Mouse (Mus musculus): ENCODE measurements around the gene Sacm1l. TPM values are rescaled to one million over a fixed set of nuclear protein-coding genes. Genes with fewer than 3 reads are reported as not detected.

Gene Sacm1l
- polyA plus RNA-seq, 1 experiment from 2014 or later, result 54.3 TPM

- H3K4me1 ChIP-seq (replicated peaks), result no peaks in the 10 kb centered on the region
Measured at GRCm38 (mm10) chr9:123589240-123589910, 59.8 kb downstream of the Sacm1l start.

DNA sequence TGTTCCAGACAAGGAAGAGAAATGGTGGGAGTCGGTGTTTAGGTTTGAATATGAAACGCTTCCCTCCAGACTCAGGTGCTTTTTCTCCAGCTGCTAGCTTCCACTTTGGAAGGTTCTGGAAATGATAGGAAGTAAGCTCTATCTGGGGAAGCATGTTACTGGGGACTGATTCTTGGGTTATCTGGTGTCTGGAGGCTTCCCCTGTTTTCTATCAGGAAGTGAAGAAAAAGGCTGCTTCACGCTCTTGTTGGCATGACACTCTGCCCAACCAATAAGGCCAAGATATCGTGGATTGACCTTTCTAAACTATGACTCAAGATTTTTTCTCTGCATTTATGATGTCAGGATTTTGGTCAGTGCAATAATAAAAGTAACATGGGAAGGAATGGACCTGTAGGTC lies 65.6 kb downstream of the Sacm1l start:
- Histone ChIP-seq H3K9ac (no peak overlapping the region), H3K27me3 (replicated peaks) (no peaks in the 10 kb centered on the region), H3K4me3 (no peak overlapping the region), H3K4me2 (no peak overlapping the region), H3K4me1 (replicated peaks) (peaks cover 19% of the 10 kb centered on the region), H3K36me3 (peaks cover 22% of the 10 kb centered on the region), H3K27ac (ENCODE audit: poor library complexity, severe bottlenecking) (no peak overlapping the region), H3K9me3 (replicated peaks) (no peaks in the 10 kb centered on the region)
- 79% methylated on average over 4 of the region's 4 CpGs for WGBS
- no peak for ATAC-seq (ENCODE audit: insufficient number of reproducible peaks, low FRiP score)

More at GRCm38 (mm10) chr9:123589240-123589910, 59.8 kb downstream of the Sacm1l start:
- WGBS, result 54% methylated on average over 7 of the region's 7 CpGs
- peaks cover 41% of the 10 kb centered on the region for H3K36me3 ChIP-seq
- no peak overlapping the region for H3K27ac ChIP-seq (ENCODE audit: poor library complexity, severe bottlenecking)
- no peaks in the 10 kb centered on the region for H3K27me3 ChIP-seq (replicated peaks)
- no peaks in the 10 kb centered on the region for H3K9me3 ChIP-seq (replicated peaks)
- no peak overlapping the region for H3K4me2 ChIP-seq
- H3K4me3 ChIP-seq, result no peak overlapping the region
- no peak for ATAC-seq (ENCODE audit: insufficient number of reproducible peaks, low FRiP score)
- no peak overlapping the region for H3K9ac ChIP-seq

DNA sequence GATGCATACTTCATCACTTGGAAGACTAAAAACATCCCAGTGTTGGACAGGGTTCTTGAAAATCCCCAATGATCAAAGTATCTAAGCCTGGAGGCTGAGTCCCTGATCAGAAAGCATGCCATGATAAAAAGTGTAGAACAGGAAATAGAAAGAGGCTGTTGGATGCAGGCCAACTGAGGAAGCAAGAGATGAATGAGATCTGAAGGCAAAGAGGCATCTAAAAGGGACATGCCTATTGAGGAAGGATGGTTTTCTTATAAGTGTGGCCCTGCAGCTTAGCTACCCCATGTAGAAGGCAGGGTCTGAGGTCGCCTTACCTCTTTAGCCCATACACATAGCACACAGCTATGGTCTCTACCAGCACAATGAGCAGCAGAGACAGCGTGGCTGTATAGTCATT lies 67.4 kb downstream of the Sacm1l start:
- Histone ChIP-seq H3K27ac (ENCODE audit: poor library complexity, severe bottlenecking) (no peak overlapping the region), H3K36me3 (peaks cover 16% of the 10 kb centered on the region), H3K4me3 (no peak overlapping the region), H3K9ac (no peak overlapping the region), H3K9me3 (replicated peaks) (no peaks in the 10 kb centered on the region), H3K27me3 (replicated peaks) (no peaks in the 10 kb centered on the region), H3K4me1 (replicated peaks) (peaks cover 19% of the 10 kb centered on the region), H3K4me2 (no peak overlapping the region)
- ATAC-seq (ENCODE audit: insufficient number of reproducible peaks, low FRiP score), result no peak
- 91% methylated on average over 2 of the region's 2 CpGs for WGBS

GRCm38 (mm10) chr9:123597376-123597775 lies 67.8 kb downstream of the Sacm1l start:
- Histone ChIP-seq H3K4me3 (no peak overlapping the region), H3K4me2 (no peak overlapping the region), H3K36me3 (peaks cover 16% of the 10 kb centered on the region), H3K9me3 (replicated peaks) (no peaks in the 10 kb centered on the region), H3K27ac (ENCODE audit: poor library complexity, severe bottlenecking) (no peak overlapping the region), H3K4me1 (replicated peaks) (peaks cover 19% of the 10 kb centered on the region), H3K9ac (no peak overlapping the region), H3K27me3 (replicated peaks) (no peaks in the 10 kb centered on the region)
- 87% methylated on average over 2 of the region's 2 CpGs for WGBS
- ATAC-seq (ENCODE audit: insufficient number of reproducible peaks, low FRiP score), result no peak

- peaks cover 17% of the 10 kb centered on the region for H3K4me1 ChIP-seq (replicated peaks)
- no peaks in the 10 kb centered on the region for H3K36me3 ChIP-seq
- no peak for ATAC-seq (ENCODE audit: insufficient number of reproducible peaks, low FRiP score)
- no peaks in the 10 kb centered on the region for H3K9me3 ChIP-seq (replicated peaks)
- no peak overlapping the region for H3K9ac ChIP-seq
- 74% methylated on average over 1 of the region's 1 CpGs for WGBS
- H3K4me3 ChIP-seq, result no peak overlapping the region
- H3K27ac ChIP-seq (ENCODE audit: poor library complexity, severe bottlenecking), result no peak overlapping the region
- H3K27me3 ChIP-seq (replicated peaks), result no peaks in the 10 kb centered on the region
- H3K4me2 ChIP-seq, result no peak overlapping the region
Measured at GRCm38 (mm10) chr9:123601529-123601928, 72.0 kb downstream of the Sacm1l start.

DNA sequence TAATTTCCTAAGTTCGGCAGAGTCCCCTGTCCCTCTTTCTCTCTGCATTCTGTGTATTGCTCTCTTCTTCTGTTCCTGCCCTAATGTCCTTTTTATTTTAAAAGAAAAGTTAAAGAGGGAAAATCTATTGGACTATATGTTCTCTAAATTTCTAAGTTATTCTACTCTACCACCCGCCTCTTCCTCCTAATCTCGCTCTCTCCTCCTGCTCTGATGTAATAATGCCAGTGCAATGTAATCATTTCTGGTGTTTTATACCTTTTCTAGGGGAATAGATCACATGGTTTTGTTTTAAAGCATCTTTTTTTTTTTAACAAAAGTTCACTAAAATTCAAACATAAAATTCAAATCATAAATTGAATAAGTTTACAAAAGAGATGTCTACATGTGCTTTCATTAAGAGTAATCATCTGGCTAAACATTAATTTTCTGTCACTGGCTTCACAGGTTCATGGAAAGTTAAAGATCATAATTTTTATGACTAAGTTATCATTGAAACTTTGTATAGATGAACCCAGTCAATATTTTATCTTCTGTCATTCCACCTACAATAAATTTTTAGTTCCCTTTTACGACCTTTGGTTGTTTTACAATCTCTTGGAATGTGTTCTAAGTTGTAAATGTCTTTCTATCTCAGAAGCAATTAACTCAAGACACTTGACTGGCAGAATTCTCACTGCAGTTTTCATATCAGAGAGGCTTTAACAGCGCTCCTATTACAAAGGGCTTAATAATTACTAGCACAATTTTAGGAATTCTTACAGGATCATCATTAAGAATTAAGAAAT lies 90.9 kb downstream of the Sacm1l start:
- WGBS, result 78% methylated on average over 5 of the region's 5 CpGs
- Histone ChIP-seq H3K4me2 (no peak overlapping the region), H3K9me3 (replicated peaks) (no peaks in the 10 kb centered on the region), H3K4me1 (replicated peaks) (no peaks in the 10 kb centered on the region), H3K9ac (no peak overlapping the region), H3K4me3 (no peak overlapping the region), H3K27ac (ENCODE audit: poor library complexity, severe bottlenecking) (no peak overlapping the region), H3K36me3 (no peaks in the 10 kb centered on the region), H3K27me3 (replicated peaks) (no peaks in the 10 kb centered on the region; the same call in 1 of the 2 replicates)
- ATAC-seq (ENCODE audit: insufficient number of reproducible peaks, low FRiP score), result no peak

GRCm38 (mm10) chr9:123624741-123625140 lies 95.2 kb downstream of the Sacm1l start:
- no peak for ATAC-seq (ENCODE audit: insufficient number of reproducible peaks, low FRiP score)
- whole genome bisulfite sequencing, result 79% methylated on average over 2 of the region's 2 CpGs
- no peak overlapping the region for H3K9ac ChIP-seq
- no peak overlapping the region for H3K4me3 ChIP-seq
- H3K27ac ChIP-seq (ENCODE audit: poor library complexity, severe bottlenecking), result no peak overlapping the region
- no peaks in the 10 kb centered on the region for H3K4me1 ChIP-seq (replicated peaks)
- no peaks in the 10 kb centered on the region; the same call in 1 of the 2 replicates for H3K27me3 ChIP-seq (replicated peaks)
- H3K9me3 ChIP-seq (replicated peaks), result no peaks in the 10 kb centered on the region
- no peak overlapping the region for H3K4me2 ChIP-seq
- no peaks in the 10 kb centered on the region for H3K36me3 ChIP-seq

DNA sequence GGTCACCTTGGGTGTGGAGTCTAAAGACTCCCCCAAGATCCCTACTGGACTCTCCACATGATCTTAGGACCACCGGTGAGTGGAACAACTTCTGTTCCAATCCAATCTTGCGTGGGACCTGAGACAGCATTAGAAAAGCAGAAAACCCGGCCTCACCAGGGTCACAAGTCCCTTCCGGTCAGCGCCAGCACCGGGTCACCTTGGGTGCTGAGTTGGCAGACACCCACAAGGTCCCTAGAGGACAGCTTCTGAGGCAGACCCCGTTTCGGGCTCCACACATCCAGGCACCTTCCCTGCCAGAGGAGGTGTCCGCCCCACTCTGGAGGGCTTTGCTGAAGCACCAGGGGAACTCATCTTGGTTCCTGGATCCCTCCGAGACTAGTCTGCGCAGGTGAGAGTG lies 96.3 kb downstream of the Sacm1l start:
- ATAC-seq (ENCODE audit: insufficient number of reproducible peaks, low FRiP score), result no peak
- H3K27ac ChIP-seq (ENCODE audit: poor library complexity, severe bottlenecking), result no peak overlapping the region
- no peak overlapping the region for H3K9ac ChIP-seq
- no peaks in the 10 kb centered on the region; the same call in 1 of the 2 replicates for H3K27me3 ChIP-seq (replicated peaks)
- H3K4me3 ChIP-seq, result no peak overlapping the region
- H3K36me3 ChIP-seq, result no peaks in the 10 kb centered on the region
- no peak overlapping the region for H3K4me2 ChIP-seq
- no peaks in the 10 kb centered on the region for H3K4me1 ChIP-seq (replicated peaks)
- no peaks in the 10 kb centered on the region for H3K9me3 ChIP-seq (replicated peaks)
- WGBS, result 92% methylated on average over 11 of the region's 11 CpGs

- 84% methylated on average over 3 of the region's 3 CpGs for WGBS
- no peak overlapping the region for H3K4me3 ChIP-seq
- H3K9ac ChIP-seq, result no peak overlapping the region
Measured at GRCm38 (mm10) chr9:123631666-123632065, 102.1 kb downstream of the Sacm1l start.

GRCm38 (mm10) chr9:123632281-123632680 lies 102.7 kb downstream of the Sacm1l start, which contains the start of gene Slc6a20b:
TSS of gene Slc6a20b (minus strand) at chr9:123632565.
- Histone ChIP-seq H3K4me3 (no peak within 1 kb of the TSS), H3K36me3 (no peaks in the 10 kb centered on the region), H3K4me1 (replicated peaks) (no peaks in the 10 kb centered on the region), H3K27ac (ENCODE audit: poor library complexity, severe bottlenecking) (no peak within 1 kb of the TSS), H3K27me3 (replicated peaks) (no peaks in the 10 kb centered on the region), H3K9me3 (replicated peaks) (no peaks in the 10 kb centered on the region), H3K4me2 (no peak within 1 kb of the TSS), H3K9ac (no peak within 1 kb of the TSS)
- WGBS, result 77% methylated on average over 6 of the region's 6 CpGs
- no peak for ATAC-seq (ENCODE audit: insufficient number of reproducible peaks, low FRiP score)

More at GRCm38 (mm10) chr9:123631666-123632065, 102.1 kb downstream of the Sacm1l start:
- H3K4me2 ChIP-seq, result no peak overlapping the region
- H3K27me3 ChIP-seq (replicated peaks), result no peaks in the 10 kb centered on the region
- no peaks in the 10 kb centered on the region for H3K36me3 ChIP-seq
- H3K4me1 ChIP-seq (replicated peaks), result no peaks in the 10 kb centered on the region
- no peak for ATAC-seq (ENCODE audit: insufficient number of reproducible peaks, low FRiP score)
- no peaks in the 10 kb centered on the region for H3K9me3 ChIP-seq (replicated peaks)
- no peak overlapping the region for H3K27ac ChIP-seq (ENCODE audit: poor library complexity, severe bottlenecking)

GRCm38 (mm10) chr9:123632993-123633392 lies 103.4 kb downstream of the Sacm1l start:
- no peak overlapping the region for H3K9ac ChIP-seq
- ATAC-seq (ENCODE audit: insufficient number of reproducible peaks, low FRiP score), result no peak
- H3K9me3 ChIP-seq (replicated peaks), result no peaks in the 10 kb centered on the region
- H3K4me1 ChIP-seq (replicated peaks), result no peaks in the 10 kb centered on the region
- 67% methylated on average over 3 of the region's 3 CpGs for WGBS
- no peak overlapping the region for H3K4me3 ChIP-seq
- H3K27ac ChIP-seq (ENCODE audit: poor library complexity, severe bottlenecking), result no peak overlapping the region
- no peak overlapping the region for H3K4me2 ChIP-seq
- H3K27me3 ChIP-seq (replicated peaks), result peaks cover under 1% of the 10 kb centered on the region; the same call in 1 of the 2 replicates
- no peaks in the 10 kb centered on the region for H3K36me3 ChIP-seq

Measured in heart, embryonic 12.5 days (tissue).